Mouse (Mus musculus) liver, postnatal 0 days (tissue): ENCODE measurements around the gene Aox2. TPM values are rescaled to one million over a fixed set of nuclear protein-coding genes. Genes with fewer than 3 reads are reported as not detected.

ENCODE experiments used
- ATAC-seq: fragments of 200-750 bp; cut with Nextera tagmentation; 2 replicates; pipeline ENCODE4 v1.8.0; 2017; ENCODE audit warnings: mild to moderate bottlenecking, moderate library complexity
- DNase-seq: peaks from one replicate; pipeline ENCODE4 v3.0.0-alpha.2; 2016
- H3K27ac ChIP-seq: fragments of 300-500 bp; sonication (generic); 2 replicates; pipeline ENCODE4 v1.5.1; 2014; ENCODE audit warnings: antibody characterized with exemption, moderate library complexity, mild to moderate bottlenecking, low read depth
- H3K27me3 ChIP-seq: fragments of 300-500 bp; sonication (generic); 2 replicates; pipeline ENCODE4 v1.6.1; 2014; ENCODE audit warnings: low read length, control low read depth, mixed read lengths; ENCODE audit not compliant: insufficient read depth
- H3K36me3 ChIP-seq: fragments of 300-500 bp; sonication (generic); replicated peaks from 2 replicates; pipeline ENCODE4 v1.6.1; 2014; ENCODE audit warnings: mild to moderate bottlenecking, control low read depth, low read length, moderate library complexity, mixed read lengths; ENCODE audit not compliant: insufficient read depth
- H3K4me1 ChIP-seq: fragments of 300-500 bp; sonication (generic); 2 replicates; pipeline ENCODE4 v1.6.1; 2014; ENCODE audit warnings: antibody characterized with exemption, mild to moderate bottlenecking, control low read depth; ENCODE audit not compliant: insufficient read depth
- H3K4me2 ChIP-seq: fragments of 300-500 bp; sonication (generic); 2 replicates; pipeline ENCODE4 v1.6.1; 2014; ENCODE audit warnings: low read depth, mild to moderate bottlenecking, low read length, moderate library complexity, mixed read lengths
- H3K4me3 ChIP-seq: fragments of 300-500 bp; sonication (generic); 2 replicates; pipeline ENCODE4 v1.5.1; 2014; ENCODE audit warnings: low read depth, low read length
- H3K9ac ChIP-seq: fragments of 300-500 bp; sonication (generic); replicated peaks from 2 replicates; pipeline ENCODE4 v1.6.1; 2014; ENCODE audit warnings: mild to moderate bottlenecking, moderate library complexity
- H3K9me3 ChIP-seq: fragments of 300-500 bp; sonication (generic); 2 replicates; pipeline ENCODE4 v1.6.1; 2016; ENCODE audit warnings: mild to moderate bottlenecking, control low read depth, low read length, mixed read lengths
- CTCF ChIP-seq: sonication (generic); IDR thresholded peaks from 2 replicates; pipeline ENCODE4 v1.5.1; 2016; ENCODE audit warnings: antibody characterized with exemption, low read depth
- EP300 ChIP-seq: IDR thresholded peaks from 2 replicates; pipeline ENCODE4 v1.6.1; 2016; ENCODE audit warnings: antibody characterized with exemption, low read depth, mild to moderate bottlenecking
- WGBS: fragments of 180-500 bp; shearing (Covaris S2); extraction: QIAGEN DNeasy Blood & Tissue Kit; methylation state at CpG from one replicate; pipeline ENCODE4 v1.1.7; 2014; ENCODE audit not compliant: insufficient replicate concordance; 5-methylcytosine and 5-hydroxymethylcytosine counted together
- polyA plus RNA-seq: library from polyadenylated mRNA; unstranded; fragments of >200 nt; fragmentation: Nextera tagmentation; extraction: Ambion mirVana; gene quantifications from 2 replicates; pipeline ENCODE4 v1.2.1, GENCODE M21; 2015

Gene Aox2
- 0.01 TPM in 2 replicates for polyA plus RNA-seq

DNA sequence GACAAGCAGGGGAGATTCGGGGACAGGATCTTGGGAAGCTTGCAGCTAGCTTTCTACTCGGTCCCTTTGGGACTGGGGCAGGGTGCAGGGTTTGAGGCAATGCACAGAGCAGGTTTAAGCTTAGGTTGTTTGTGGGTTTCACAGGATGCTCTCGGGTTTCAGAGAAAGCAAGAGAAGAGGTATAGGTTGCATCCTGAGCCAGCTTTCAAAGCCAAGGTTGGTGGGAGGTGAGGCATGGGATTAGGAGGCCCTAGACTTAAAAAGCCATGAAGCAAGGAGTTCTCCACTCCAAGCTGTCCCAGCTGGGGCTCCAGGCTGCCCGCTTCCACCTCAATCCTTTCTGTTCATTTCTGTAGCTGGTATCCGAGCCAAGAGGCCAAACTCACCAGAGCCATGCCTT lies at the start of gene Aox2:
Gene Aox2 (plus strand): TSS at position 301 of the 400 bp plus-strand sequence.
- TF ChIP-seq CTCF (no peak), EP300 (no peak)
- H3K4me1 ChIP-seq, result no peaks in the 10 kb centered on the region
- DNase-seq (no peak), ATAC-seq (no peak)
- no peak within 1 kb of the TSS for H3K4me2 ChIP-seq
- H3K9me3 ChIP-seq, result no peaks in the 10 kb centered on the region
- no peak within 1 kb of the TSS for H3K4me3 ChIP-seq
- H3K9ac ChIP-seq, result no peak within 1 kb of the TSS
- no peak within 1 kb of the TSS for H3K27ac ChIP-seq
- H3K36me3 ChIP-seq, result no peaks in the 10 kb centered on the region
- H3K27me3 ChIP-seq, result no peaks in the 10 kb centered on the region
- WGBS, result 69% methylated on average over 5 of the region's 5 CpGs

DNA sequence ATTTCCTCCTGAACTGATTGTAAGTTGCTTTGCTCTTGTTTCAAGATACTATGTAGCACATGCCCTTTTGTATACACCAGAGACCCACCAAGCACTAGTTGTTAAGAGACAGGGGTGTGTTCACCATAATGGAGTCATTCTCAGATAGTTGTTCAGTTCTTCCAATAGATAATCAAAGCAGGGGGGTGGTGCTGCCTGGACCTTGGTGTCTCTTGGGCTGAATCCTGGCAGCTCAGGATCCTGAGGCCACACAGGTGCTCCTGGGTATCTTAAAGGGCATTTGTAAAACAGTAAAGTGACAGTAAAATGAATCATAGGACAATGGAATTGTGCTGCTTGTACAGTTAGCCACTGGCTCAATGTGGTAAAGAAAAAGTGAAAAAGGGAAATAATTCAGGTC lies 49.2 kb upstream of the Aox2 start:
- Histone ChIP-seq H3K36me3 (no peaks in the 10 kb centered on the region), H3K9me3 (no peaks in the 10 kb centered on the region), H3K27me3 (no peaks in the 10 kb centered on the region), H3K4me3 (no peak overlapping the region), H3K27ac (no peak overlapping the region), H3K9ac (no peak overlapping the region), H3K4me1 (no peaks in the 10 kb centered on the region), H3K4me2 (no peak overlapping the region)
- no peak for DNase-seq
- TF ChIP-seq CTCF (no peak), EP300 (no peak)
- ATAC-seq, result no peak

DNA sequence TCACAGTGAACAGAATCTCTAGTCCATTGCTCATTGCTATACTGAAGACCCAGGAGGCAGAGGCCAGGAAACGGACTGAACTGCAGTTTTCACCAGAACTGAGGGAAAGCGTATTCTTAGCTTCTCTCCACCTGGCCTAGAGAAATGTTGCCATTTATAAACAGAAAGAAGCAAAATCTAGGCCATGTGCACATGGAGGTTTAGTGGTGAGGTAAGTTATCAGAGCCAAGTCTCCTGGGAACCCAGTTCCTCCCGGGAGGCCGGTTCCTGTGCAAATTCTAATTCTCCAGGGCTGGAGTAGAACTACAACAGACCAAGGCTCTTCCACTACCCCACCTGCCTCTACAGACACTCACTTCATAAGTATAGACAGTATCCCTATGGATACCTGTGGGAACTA lies 48.4 kb upstream of the Aox2 start:
- Histone ChIP-seq H3K9me3 (no peaks in the 10 kb centered on the region), H3K9ac (no peak overlapping the region), H3K27ac (no peak overlapping the region), H3K27me3 (no peaks in the 10 kb centered on the region), H3K36me3 (no peaks in the 10 kb centered on the region), H3K4me1 (no peaks in the 10 kb centered on the region), H3K4me3 (no peak overlapping the region), H3K4me2 (no peak overlapping the region)
- ATAC-seq (no peak), DNase-seq (no peak)
- 72% methylated on average over 4 of the region's 4 CpGs for WGBS
- TF ChIP-seq CTCF (no peak), EP300 (no peak)

DNA sequence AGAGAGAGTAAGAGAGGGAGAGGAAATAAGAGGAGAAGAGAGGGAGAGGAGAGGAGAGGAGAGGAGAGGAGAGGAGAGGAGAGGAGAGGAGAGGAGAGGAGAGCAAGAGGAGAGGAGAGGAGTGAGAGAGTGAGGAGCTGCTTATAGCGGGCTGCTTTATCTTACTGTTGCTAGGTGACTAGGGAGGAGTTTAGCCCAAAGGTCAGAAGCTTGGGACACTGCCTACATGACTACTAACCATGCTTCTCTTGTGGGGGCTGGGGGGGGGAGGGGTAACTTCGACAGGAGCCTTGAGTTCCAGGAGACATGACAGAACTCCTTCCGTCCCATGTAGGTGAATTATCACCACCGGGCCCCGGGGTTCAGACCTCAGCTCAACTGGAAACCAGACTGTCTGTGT lies 47.6 kb upstream of the Aox2 start:
- no peak overlapping the region for H3K4me3 ChIP-seq
- 57% methylated on average over 5 of the region's 5 CpGs for WGBS
- no peaks in the 10 kb centered on the region for H3K4me1 ChIP-seq
- TF ChIP-seq CTCF (no peak), EP300 (no peak)
- DNase-seq (no peak), ATAC-seq (no peak)
- H3K9me3 ChIP-seq, result no peaks in the 10 kb centered on the region
- no peaks in the 10 kb centered on the region for H3K27me3 ChIP-seq
- H3K9ac ChIP-seq, result no peak overlapping the region
- H3K36me3 ChIP-seq, result no peaks in the 10 kb centered on the region
- no peak overlapping the region for H3K4me2 ChIP-seq
- no peak overlapping the region for H3K27ac ChIP-seq

DNA sequence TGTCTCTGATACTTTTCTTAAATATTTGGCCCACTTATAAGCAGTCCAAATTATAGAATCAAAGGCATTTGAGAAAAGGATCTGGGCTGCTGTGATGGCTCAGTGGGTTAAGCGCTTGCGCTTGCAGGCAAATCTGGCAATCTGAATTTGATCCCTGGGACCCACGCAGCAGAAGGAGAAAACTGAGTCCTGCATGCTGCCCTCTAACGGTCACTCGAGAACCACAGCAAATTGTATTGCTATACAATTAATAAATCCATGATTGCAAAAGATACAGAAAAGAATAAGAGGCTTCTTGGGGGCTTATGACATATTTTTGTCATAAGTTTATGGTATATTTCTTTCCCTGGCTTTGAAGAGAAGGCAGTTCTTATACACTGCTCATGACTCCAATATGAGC lies 42.7 kb upstream of the Aox2 start:
- 50% methylated on average over 5 of the region's 5 CpGs for WGBS
- Histone ChIP-seq H3K4me1 (peaks cover 3% of the 10 kb centered on the region; the same call in 1 of the 2 replicates), H3K4me3 (no peak overlapping the region), H3K9me3 (no peaks in the 10 kb centered on the region), H3K27ac (no peak overlapping the region), H3K4me2 (no peak overlapping the region), H3K27me3 (no peaks in the 10 kb centered on the region), H3K36me3 (no peaks in the 10 kb centered on the region), H3K9ac (no peak overlapping the region)
- ATAC-seq, result no peak
- TF ChIP-seq CTCF, result peak; percentile 17; the same call in 1 of the 2 replicates
- no peak for TF ChIP-seq EP300
- no peak for DNase-seq

DNA sequence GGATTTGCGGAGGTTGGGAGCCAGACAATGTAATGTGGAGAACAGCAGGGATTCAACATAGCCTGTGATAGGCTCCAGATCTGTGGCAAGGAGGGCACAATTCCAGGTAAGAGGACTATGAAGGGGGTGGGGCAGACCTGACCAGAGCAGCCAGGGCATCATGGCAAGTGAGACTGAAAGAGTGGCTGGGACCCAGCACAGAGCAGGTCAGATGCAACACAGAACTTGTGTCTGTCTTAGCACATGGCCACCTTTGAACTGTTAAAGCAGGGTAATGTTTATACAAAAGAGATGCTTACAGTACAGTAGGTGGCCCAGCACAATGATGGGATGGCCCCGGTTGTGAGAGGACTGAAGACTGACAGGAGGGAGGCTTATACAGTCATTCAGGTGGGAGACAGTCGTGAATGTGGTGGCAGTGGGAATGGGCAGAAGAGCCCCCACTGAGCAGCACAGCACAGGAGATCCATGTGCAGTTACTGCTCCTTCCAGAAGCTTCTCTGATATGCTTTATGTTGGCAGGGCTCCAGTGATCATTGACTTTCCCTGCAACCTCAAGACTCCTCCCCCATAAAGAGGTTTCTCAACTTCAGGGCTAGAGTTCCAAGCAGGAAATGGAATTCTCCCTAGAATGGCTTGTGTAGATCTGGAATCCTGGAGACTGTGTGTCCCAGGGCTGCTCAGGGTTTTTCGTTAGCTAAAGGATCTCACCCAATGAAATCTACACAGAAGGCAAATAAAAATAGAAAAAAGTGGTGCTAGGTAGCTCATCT lies 40.4 kb upstream of the Aox2 start:
- no peak overlapping the region for H3K4me3 ChIP-seq
- DNase-seq (peak; percentile 27), ATAC-seq (0 out of 2 replicates have a peak, but pooled peaks have one; percentile 25)
- no peak overlapping the region for H3K9ac ChIP-seq
- TF ChIP-seq CTCF (no peak), EP300 (no peak)
- no peaks in the 10 kb centered on the region for H3K9me3 ChIP-seq
- 61% methylated on average over 4 of the region's 4 CpGs for WGBS
- no peaks in the 10 kb centered on the region for H3K36me3 ChIP-seq
- H3K27me3 ChIP-seq, result no peaks in the 10 kb centered on the region
- 0 out of 2 replicates have a peak overlapping the region, but pooled peaks have one; percentile 16 for H3K27ac ChIP-seq
- H3K4me2 ChIP-seq, result no peak overlapping the region
- H3K4me1 ChIP-seq, result peaks cover 3% of the 10 kb centered on the region; the same call in 1 of the 2 replicates
